Mouse (Mus musculus) layer of hippocampus, adult 8-10 months (tissue): ENCODE results near the gene Nfix. TPM values are rescaled to one million over a fixed set of nuclear protein-coding genes. Genes with fewer than 3 reads are reported as not detected.
A peak's percentile ranks its signal among the peaks of the same experiment; 100 is the strongest.

Experiments
- DNase-seq, 2 experiments: peaks; one replicate each; pipeline ENCODE4 v3.0.0; 2022; ENCODE audit warnings: low spot score in 2 of 2
- total RNA-seq, 4 experiments: library from RNA; stranded (reverse); gene quantifications; 2 replicates each; pipeline ENCODE4 v1.2.4; 2022

The Nfix gene
- 100 to 1,000 TPM; 453 to 552 (median 494) TPM for total RNA-seq

DNA sequence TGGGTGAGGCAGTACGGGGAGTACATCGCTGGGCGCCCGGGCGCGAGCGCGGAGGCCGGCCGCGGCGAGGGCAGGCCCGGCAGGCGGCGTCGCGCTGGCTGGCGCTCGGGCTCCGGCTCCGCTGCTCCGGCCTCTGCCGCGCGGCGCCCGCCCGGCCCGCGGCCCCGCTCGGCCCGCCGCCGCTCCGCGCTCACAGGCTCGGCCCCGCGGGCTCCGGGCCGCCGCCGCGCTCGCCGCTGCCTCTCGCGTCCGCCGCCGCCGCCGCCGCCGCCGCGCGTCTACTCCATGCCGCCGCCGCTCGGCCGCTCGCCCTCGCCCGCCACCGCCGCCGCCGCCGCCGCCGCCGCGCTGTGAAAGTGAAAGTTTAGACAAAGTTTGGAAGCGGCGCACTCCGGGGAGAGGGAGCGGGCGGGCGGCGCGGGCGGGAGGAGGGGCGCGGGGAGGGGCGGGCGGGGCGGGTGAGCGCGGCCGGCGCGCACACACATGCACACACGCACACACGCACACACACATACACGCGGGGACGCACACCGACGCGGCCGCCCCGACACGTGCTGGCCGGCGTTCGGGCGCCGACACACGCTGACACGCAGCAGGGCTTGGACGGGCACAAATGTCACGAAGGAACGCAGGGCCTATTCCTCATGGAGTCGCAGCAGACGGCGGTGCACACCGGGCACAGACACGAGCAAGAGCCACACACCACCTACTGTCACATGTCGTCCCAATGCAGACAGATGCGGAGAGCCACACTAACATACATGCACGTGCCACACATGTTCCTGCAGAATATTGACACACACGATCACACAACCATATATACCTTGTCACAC, at the start of gene Nfix:
TSS of gene Nfix (minus strand) at position 346 of the 833 bp plus-strand sequence.
- DNase-seq: peak in 1 of 2 experiments; percentile 55

DNA sequence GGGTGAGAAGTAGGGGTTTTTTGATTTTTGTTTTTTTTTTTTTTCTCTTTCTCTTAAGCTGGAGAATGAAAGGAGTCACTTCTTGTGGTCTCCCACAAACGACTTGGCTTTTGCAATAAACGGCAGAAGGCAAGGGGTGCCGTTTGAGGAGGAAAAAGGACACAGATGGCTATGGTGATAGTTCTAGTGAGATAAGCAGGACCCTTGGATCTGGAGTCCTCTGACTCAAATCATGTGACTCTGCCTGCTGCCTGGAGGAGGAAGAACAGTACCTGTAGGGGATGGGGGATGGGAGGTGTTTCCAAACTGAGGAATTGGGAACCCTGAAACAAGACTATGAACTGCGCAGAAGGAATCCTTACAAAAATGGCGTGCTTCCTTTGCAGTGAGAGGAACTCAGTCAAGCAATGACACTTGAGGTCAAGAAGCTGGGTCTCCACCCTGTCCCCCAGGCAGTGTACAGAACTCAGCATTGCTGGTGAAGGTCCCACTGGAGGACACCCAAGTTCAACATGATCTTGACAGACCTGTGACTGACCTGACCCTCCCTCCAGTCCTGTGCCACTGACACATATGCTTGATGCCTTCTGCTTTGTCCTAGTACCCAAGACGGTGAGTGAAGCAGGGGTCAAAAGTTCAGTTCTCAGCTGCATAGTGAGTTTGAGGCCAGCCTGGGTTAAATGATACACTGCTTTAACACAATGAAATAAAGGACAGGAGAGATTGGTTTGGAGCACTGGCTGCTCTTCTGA, 47.7 kb upstream of the Nfix start:
- DNase-seq: no peak

DNA sequence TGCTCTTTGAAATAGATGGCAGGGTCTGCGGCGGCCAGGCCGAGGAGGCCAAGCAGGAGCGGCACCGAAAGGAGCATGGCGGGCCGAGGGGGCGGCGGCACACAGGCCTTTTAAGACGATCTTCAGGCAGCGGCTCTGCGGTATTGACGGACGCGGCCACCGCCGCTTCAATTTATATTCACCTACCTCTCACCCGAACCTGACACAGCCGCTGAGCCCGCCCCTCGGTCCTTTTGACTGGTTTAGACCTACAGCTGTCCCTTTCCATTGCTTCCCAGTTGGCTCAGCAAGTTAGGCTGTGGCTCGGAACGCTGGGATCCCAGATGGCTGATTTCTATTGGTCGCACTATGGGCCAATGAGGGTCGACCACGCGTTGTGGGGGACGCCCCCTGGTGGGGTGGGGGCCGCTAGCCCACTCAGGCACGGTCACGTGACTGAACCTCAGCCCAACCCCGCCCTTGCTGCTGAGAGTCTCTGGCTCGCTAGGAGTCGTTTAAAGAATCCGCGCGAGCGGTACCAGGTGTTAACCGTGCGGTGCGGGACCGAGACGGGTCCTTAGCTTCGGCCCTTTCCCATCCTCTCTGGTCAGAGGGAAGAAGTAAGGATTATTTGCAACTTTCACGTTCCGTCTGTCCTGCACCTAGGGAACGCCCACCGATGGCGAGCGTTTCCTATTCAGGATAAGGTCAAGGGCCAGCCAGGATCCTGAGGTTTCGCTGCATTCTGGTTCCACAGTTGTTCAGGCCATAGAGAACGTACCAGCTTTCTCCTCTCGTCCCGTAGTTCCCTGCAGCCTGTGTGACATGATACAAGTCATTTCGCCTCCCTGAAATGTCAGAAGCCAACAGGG, 46.8 kb upstream of the Nfix start, which contains the start of gene Calr:
TSS of gene Calr (minus strand) at position 213 of the 851 bp plus-strand sequence.
- peak; percentile 100 for DNase-seq

DNA sequence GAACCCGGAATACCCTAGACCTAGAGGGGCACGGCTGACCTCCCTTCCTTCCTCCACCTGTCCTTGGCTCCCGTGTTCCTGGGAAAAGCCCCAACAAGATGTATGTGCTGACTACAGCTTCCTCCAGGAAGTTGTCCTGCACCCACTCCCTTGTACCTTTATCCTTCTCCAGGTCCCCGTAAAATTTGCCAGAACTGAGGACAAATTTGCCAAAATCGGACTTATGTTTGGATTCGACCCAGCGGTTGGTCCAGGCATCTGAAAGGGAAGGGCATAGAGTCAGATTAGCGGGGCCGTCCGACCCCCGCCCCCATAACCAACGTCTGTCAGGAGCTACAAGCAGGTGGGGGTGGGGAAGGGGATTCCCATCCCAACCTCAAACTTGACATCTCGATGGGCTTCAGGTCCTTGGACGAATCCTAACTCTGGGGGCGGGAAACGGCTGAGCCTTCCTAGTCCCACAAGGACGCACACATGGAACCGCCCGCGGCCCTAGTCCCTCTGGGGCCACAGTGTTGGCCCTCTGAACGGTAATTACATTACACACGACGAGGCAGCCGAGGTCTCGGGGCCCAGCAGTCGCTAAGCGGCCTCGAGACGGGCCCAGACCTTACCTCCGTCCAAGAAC, 46.1 kb upstream of the Nfix start:
- DNase-seq: no peak

DNA sequence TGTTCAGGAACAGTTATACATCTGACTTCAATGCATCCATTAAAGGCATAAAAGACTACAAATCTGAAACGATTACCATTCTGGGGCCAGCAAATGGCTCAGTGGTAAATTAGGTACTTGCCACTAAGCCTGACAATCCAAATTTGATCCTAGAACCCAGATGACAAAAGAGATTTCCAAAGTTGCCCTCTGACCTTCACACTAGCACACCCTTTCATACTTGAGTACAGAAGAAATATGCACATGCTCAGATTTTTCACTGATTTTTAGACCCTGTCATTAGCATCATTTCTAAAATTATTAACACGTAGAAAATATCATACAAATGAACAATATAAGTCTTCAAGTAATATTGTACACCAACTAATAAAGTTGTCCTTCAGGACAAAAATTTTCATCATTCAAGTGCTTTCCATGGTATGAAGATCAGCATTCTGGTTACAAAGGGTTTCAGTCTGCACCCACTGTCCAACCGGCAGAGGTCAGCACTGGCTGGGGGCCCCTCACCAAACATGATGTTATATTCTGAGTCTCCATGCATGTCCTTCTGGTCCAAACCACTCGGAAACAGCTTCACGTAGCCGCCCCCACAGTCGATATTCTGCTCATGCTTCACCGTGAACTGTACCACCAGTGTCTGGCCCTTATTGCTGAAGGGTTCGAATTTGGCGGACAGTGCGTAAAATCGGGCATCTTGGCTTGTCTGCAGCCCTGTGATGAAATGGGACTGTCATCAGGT, 45.4 kb upstream of the Nfix start:
- no peak for DNase-seq

DNA sequence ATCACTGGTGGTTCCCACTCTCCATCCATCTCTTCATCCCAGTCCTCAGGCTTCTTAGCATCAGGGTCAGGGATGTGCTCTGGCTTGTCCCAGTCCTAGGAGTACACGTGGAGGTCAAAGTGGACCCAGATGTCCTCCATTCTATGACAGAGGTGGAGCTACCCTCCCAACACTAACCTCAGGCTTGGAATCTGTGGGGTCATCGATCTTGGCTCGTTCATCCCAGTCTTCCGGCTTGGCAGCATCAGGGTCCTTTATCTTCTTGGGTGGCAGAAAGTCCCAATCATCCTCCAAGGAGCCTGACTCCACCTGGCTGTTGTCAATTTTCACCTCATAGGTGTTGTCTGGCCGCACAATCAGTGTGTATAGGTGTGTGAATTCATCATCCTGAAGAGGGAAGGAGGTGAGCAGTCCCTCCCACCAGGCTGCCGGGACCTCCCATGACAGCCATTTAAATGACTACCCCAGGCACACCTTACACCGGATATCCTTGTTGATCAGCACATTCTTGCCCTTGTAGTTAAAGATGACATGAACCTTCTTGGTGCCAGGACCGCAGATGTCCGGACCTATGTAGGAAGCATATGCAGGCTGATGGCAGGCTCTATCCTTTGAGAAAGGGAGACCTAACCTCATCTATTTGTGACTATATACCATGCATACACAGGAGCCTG, 44.4 kb upstream of the Nfix start:
- DNase-seq: no peak

DNA sequence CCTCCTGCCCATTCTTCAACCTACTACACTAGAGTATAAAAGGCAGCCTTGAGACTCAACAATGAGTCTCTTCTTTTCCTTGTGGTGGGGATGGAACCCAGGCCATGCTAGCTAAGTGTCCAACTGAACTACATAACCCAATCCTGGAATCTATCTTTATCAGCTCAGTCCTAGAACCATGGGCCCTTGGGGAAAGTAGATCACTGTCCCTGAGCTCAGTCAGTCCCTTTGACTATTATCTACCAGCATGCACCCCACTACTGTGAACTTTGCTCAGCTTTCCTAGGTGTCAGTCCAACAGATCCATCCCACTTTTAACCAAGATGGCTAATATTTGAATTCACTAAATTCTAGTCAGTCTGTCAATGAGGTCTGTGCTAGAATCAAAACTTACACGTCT, 41.4 kb upstream of the Nfix start:
- DNase-seq: no peak

DNA sequence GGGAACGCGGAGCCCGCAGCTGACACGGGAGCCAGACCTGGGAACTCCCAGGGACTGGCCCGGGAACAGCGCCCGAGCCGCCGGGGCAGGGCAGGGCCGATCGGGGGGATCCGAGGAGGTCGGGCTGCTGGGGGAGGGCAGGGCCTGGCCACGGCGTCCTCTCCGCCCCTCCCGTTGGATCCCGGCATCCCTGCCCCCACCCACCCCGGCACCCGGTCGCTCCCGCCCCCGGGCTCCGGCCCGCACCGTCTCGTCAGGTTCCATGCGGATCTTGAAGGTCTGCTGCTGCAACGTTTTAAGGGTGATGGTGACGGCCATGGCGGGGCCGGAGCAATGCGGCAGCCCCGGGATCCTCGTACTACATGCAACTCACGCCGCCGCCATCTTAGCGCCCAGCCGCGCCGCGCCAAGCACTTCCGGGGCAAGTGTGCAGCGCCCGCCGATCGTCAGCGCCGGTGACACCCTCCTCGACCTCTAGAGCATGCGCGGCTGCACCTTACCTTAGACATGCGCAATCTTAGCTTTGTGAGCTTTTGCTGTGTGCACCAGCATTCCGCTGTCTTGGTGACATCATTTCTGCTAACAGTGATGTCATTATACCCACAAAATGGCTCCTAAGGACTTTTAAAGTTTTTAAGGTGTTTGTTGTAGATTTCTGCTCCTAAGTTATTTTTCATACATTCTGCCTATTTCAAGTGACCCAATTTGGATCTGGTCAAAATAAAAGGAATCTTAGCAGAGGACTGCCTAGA, 40.3 kb upstream of the Nfix start, which contains the start of gene Rad23a:
TSS of gene Rad23a (minus strand) at position 418 of the 752 bp plus-strand sequence.
- peak; percentile 90 to 91 for DNase-seq

DNA sequence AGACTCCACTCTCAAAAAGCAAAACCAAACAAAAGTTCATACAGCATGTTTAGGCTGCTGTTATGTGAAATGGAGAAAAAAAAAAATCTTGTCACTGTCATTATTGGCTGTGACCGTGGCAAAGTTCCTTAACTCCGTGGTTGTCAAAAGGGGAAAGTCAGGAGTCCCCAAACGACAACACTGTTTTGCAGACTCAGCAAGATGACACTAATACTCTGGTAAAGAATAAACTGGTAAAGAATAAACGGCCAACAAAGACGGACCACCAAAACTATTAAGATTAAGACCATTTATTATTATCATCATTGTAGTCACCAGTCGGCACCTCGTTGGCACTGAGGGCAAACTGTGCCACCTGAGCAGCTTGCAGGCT, 39.7 kb upstream of the Nfix start:
- no peak for DNase-seq

DNA sequence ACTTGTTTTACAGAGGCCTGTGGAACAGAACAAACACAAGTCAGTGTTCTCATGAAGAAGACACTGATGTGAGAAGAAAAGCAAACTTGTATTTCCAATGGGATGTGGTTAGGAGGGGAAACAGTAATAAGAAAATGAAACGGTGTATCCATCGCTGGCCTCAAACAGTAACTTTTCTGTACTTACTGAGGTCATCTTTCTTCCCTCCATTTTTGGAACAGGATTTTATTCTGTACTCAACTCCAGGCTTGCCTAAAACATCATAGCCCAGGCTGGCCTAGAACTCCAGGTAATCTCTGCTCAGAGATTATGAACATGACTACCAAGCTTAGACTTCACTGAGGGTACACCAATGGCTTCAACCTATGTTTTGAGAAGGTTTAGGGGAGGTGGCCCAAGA, 39.3 kb upstream of the Nfix start:
- DNase-seq: no peak

DNA sequence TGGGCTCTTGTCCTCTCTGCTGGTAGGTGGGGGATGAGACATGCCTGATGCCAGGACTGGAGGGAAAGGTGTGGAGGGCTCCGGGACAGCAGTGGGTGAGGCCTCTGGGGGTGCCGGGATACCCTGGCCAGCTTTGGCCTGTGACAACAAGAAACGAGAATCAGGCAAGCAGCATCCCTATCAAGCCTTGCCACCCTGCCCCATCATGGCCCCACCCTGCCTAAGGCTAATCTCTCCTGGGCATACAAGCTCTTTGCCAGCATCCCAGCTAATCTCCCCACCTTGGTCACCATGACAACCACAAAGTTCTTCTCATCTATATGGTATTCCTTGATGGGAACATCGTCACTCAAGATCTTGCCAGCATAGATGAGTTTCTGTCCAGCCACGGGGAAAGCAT, 38.4 kb upstream of the Nfix start:
- no peak for DNase-seq

DNA sequence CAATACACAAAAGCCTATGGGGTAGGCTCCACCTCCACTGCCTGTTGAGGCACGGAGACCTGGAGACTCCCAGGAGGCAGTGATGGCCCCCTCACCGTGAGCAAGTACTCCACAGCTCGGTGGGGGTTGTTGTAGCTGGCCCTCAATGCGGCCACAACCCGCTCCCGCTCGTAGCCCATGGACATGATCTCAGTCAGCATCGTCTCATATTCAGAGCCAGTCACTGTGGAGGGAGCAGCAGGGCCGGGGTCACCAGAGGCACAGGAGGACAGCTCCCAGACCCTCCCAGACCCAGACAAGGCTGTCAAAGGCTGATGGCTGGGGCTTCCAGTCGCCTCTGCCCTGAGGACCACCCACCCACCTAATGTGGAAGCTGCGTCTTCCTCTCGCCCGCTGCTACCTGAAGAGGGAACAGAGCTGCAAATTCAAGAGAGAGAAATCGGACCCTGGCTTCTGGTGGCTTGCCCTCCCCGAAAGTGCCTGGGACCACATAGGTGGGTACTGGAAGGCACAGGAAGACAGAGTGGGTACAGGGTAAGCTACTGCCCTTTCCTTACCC, 37.8 kb upstream of the Nfix start:
- DNase-seq: no peak

DNA sequence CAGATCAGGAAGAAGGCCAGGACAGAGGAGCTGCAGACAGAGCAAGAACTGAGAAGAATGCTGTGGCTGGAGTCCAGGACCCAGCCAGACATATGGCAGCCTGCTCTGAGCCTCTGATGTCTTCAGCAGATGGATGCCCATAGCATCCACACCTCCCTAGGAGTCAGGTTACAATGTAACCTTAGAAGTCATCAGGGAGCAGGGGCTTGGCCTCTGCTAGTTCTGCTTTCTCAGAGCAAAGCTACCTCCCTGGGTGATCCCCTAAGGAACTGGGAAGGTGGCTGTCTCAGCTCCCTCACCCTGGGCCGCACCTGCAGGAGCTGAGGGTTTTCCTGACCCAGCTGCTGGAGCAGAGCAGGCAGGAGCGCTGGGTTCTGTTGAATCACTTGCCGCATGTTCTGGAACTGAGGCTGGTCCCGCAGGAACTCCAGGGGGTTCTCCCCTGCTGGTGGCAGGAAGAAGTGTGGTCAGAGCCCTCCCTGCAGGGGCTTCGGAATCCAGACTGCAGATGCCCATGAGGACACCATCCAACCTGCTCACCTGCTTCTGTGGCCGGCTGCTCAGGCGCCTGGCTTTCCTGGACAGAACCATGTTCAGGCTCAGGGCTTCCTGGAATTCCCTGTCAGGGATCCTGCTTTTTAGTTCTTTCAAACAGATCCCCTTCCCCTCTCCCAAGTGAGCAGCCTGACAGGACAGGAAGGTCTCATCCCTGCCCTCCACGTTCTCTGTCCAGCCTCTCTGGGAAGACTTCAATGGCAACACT, 37.2 kb upstream of the Nfix start:
- no peak for DNase-seq

DNA sequence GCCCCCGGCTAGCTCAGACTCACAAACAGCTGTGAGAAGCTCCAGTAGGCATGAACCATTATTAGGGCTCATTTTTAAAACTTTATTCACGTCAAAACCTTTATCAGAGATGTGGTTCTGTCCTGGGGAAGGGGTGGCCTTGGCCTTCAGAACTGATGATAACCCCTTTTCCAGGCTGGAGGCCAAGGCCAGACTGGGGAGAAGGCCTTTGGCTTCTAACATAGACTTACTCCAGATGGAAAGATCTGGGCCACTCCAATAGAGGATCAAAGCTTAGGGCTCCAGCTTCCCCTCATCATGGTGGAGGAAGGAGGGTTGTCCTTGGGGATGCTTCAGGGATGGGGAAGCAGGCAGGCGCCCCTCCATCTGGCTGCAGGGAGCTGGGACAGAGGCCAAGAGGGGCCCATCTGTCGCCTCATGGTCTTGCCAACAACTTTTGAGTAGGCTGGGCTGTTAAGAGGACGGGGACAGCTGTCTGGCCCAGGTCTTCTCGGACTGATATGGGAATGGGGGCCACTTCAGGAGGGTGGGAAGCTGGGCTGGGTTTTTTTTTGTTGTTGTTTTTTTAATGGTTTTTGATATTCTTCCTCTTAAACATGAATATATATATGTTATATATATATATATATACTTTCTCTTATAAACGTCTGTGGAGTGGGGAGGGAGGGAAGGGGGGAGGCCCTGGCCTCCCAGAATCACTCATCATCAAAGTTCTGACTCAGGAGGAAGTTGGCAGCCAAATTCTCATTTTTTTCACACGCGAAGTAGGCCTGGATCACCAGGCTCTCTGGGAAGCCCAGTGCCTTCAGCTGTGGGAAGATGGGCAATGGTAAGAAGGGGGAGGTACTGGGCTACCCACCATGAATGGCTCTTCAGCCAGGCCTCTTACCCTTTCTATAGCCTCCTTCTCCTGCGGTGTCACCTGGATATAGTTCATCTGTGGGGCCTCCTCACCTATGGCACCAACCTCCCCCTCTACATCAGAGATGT, 35.0 kb upstream of the Nfix start:
- DNase-seq: peak; percentile 80 to 89

DNA sequence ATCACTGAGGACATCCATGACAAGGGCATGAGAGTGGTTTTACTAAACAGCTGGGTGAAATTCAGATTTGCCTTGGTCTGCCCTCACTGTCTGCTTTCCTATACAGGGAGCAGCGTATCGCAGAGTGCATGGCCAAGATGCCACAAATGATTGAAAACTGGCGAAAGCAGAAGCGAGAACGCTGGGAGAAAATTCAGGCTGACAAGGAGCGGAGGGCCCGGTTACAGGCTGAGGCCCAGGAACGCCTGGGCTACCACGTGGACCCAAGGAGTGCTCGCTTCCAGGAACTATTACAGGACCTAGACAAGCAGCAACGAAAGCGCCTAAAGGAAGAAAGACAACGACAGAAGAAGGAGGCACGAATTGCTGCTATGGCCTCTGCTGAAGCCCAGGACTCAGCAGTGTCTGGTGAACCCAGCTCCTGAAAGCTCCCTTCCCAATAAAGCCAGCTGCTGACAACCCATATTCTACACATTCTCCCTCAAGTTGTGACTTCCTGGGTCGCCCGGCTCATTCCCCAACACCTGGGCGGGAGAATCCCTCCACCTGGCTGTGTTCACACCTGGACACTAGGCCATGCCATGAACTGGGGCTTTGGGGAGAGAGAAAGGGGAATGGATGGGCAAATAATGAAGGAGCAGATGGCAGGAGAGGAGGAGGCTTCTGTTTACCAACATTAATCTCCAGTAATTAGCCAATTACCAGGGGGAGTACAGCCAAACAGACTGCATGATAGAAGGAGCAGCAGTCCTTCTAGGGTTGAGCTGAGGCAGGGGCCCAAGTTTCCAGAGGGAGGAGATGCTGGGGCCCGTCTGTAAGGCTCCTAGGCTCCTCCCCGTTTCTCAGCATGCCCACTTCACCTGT, 34.1 kb upstream of the Nfix start:
- no peak for DNase-seq
